Mouse (Mus musculus) hindbrain, embryonic 16.5 days (tissue): Measurements from ENCODE around the gene Smco3. TPM values are rescaled to one million over a fixed set of nuclear protein-coding genes. Genes with fewer than 3 reads are reported as not detected.

Source experiments
- ATAC-seq: fragments of 200-750 bp; cut with Nextera tagmentation; 2 replicates; pipeline ENCODE4 v1.8.0; 2017; ENCODE audit warnings: moderate TSS enrichment, moderate library complexity
- H3K27ac ChIP-seq: fragments of 300-500 bp; sonication (generic); 2 replicates; pipeline ENCODE4 v1.5.1; 2014; ENCODE audit warnings: low read depth, mild to moderate bottlenecking, control low read depth, low read length, moderate library complexity
- H3K27me3 ChIP-seq: fragments of 300-500 bp; sonication (generic); replicated peaks from 2 replicates; pipeline ENCODE4 v1.6.1; 2014; ENCODE audit warnings: low read length; ENCODE audit not compliant: control insufficient read depth, insufficient read depth
- H3K36me3 ChIP-seq: fragments of 300-500 bp; sonication (generic); 2 replicates; pipeline ENCODE4 v1.6.1; 2014; ENCODE audit warnings: mild to moderate bottlenecking, low read length, moderate library complexity, mixed read lengths; ENCODE audit not compliant: control insufficient read depth, insufficient read depth
- H3K4me1 ChIP-seq: fragments of 300-500 bp; sonication (generic); 2 replicates; pipeline ENCODE4 v1.6.1; 2014; ENCODE audit warnings: low read depth, low read length; ENCODE audit not compliant: control insufficient read depth, insufficient read depth
- H3K4me2 ChIP-seq: fragments of 300-500 bp; sonication (generic); 2 replicates; pipeline ENCODE4 v1.6.1; 2014; ENCODE audit warnings: mild to moderate bottlenecking, low read length, control low read depth, moderate library complexity
- H3K4me3 ChIP-seq: fragments of 300-500 bp; sonication (generic); 2 replicates; pipeline ENCODE4 v1.5.1; 2014; ENCODE audit warnings: mild to moderate bottlenecking, low read length, control low read depth, moderate library complexity
- H3K9ac ChIP-seq: fragments of 300-500 bp; sonication (generic); 2 replicates; pipeline ENCODE4 v1.6.1; 2014; ENCODE audit warnings: low read depth, mild to moderate bottlenecking, control low read depth, low read length, moderate library complexity
- H3K9me3 ChIP-seq: fragments of 300-500 bp; sonication (generic); 2 replicates; pipeline ENCODE4 v1.6.1; 2014; ENCODE audit warnings: mild to moderate bottlenecking, low read length, moderate library complexity; ENCODE audit not compliant: control insufficient read depth
- WGBS: fragments of 180-500 bp; shearing (Covaris S2); extraction: QIAGEN DNeasy Blood & Tissue Kit; methylation state at CpG from one replicate; pipeline ENCODE4 v1.1.7; 2014; 5-methylcytosine and 5-hydroxymethylcytosine counted together
- polyA plus RNA-seq: library from polyadenylated mRNA; unstranded; fragments of >200 nt; fragmentation: Nextera tagmentation; extraction: Ambion mirVana; gene quantifications from 2 replicates; pipeline ENCODE4 v1.2.1, GENCODE M21; 2015

The Smco3 gene
- polyA plus RNA-seq, 1 experiment from 2014 or later, result 2.2 TPM

GRCm38 (mm10) chr6:136795110-136795509 is 40.1 kb downstream of the Smco3 start:
- H3K4me3 ChIP-seq, result no peak overlapping the region
- H3K9me3 ChIP-seq, result no peaks in the 10 kb centered on the region
- peaks cover 9% of the 10 kb centered on the region for H3K4me1 ChIP-seq
- H3K9ac ChIP-seq, result no peak overlapping the region
- WGBS, result 53% methylated on average over 1 of the region's 1 CpGs
- no peak for ATAC-seq
- no peaks in the 10 kb centered on the region for H3K36me3 ChIP-seq
- H3K27ac ChIP-seq, result no peak overlapping the region
- H3K27me3 ChIP-seq, result no peaks in the 10 kb centered on the region
- H3K4me2 ChIP-seq, result no peak overlapping the region

GRCm38 (mm10) chr6:136793831-136794525 is 41.3 kb downstream of the Smco3 start:
- peak; percentile 48; the same call in 1 of the 2 replicates for ATAC-seq
- peak overlapping the region; percentile 69 for H3K4me2 ChIP-seq
- no peaks in the 10 kb centered on the region for H3K36me3 ChIP-seq
- WGBS, result under 1% methylated on average over 21 of the region's 24 CpGs
- peak overlapping the region; percentile 32 for H3K4me3 ChIP-seq
- no peaks in the 10 kb centered on the region for H3K9me3 ChIP-seq
- no peak overlapping the region for H3K27ac ChIP-seq
- H3K4me1 ChIP-seq, result peaks cover 9% of the 10 kb centered on the region
- peak overlapping the region; percentile 6; the same call in 1 of the 2 replicates for H3K9ac ChIP-seq
- no peaks in the 10 kb centered on the region for H3K27me3 ChIP-seq

GRCm38 (mm10) chr6:136792884-136793758 is 42.1 kb downstream of the Smco3 start:
- Histone ChIP-seq H3K27me3 (no peaks in the 10 kb centered on the region), H3K9me3 (no peaks in the 10 kb centered on the region), H3K4me1 (peaks cover 9% of the 10 kb centered on the region), H3K4me3 (peak overlapping the region; percentile 32), H3K27ac (no peak overlapping the region), H3K9ac (no peak overlapping the region), H3K4me2 (peak overlapping the region; percentile 69), H3K36me3 (no peaks in the 10 kb centered on the region)
- WGBS, result 32% methylated on average over 16 of the region's 16 CpGs
- no peak for ATAC-seq

- peaks cover 9% of the 10 kb centered on the region for H3K4me1 ChIP-seq
- ATAC-seq, result no peak
These were observed 45.8 kb downstream of the Smco3 start for GRCm38 (mm10) chr6:136789391-136789971.

GRCm38 (mm10) chr6:136782761-136783160 is 52.5 kb downstream of the Smco3 start:
- H3K36me3 ChIP-seq, result no peaks in the 10 kb centered on the region
- H3K4me1 ChIP-seq, result no peaks in the 10 kb centered on the region
- no peak for ATAC-seq
- no peak overlapping the region for H3K27ac ChIP-seq
- H3K9me3 ChIP-seq, result peaks cover 3% of the 10 kb centered on the region; the same call in 1 of the 2 replicates
- no peak overlapping the region for H3K4me3 ChIP-seq
- no peaks in the 10 kb centered on the region for H3K27me3 ChIP-seq
- no peak overlapping the region for H3K9ac ChIP-seq
- H3K4me2 ChIP-seq, result no peak overlapping the region
- 77% methylated on average over 9 of the region's 9 CpGs for WGBS

More at GRCm38 (mm10) chr6:136789391-136789971, 45.8 kb downstream of the Smco3 start:
- H3K4me3 ChIP-seq, result no peak overlapping the region
- no peaks in the 10 kb centered on the region for H3K36me3 ChIP-seq
- WGBS, result 80% methylated on average over 5 of the region's 5 CpGs
- H3K27me3 ChIP-seq, result no peaks in the 10 kb centered on the region
- H3K27ac ChIP-seq, result no peak overlapping the region
- H3K9me3 ChIP-seq, result no peaks in the 10 kb centered on the region
- no peak overlapping the region for H3K9ac ChIP-seq
- H3K4me2 ChIP-seq, result no peak overlapping the region

- no peak overlapping the region for H3K27ac ChIP-seq
- no peak overlapping the region for H3K9ac ChIP-seq
- no peak overlapping the region for H3K4me2 ChIP-seq
- no peak for ATAC-seq
- peaks cover 3% of the 10 kb centered on the region; the same call in 1 of the 2 replicates for H3K9me3 ChIP-seq
- no peaks in the 10 kb centered on the region for H3K4me1 ChIP-seq
- WGBS, result 86% methylated on average over 12 of the region's 12 CpGs
- H3K27me3 ChIP-seq, result no peaks in the 10 kb centered on the region
- no peak overlapping the region for H3K4me3 ChIP-seq
- H3K36me3 ChIP-seq, result no peaks in the 10 kb centered on the region
These were observed 53.1 kb downstream of the Smco3 start for GRCm38 (mm10) chr6:136782146-136782545.

GRCm38 (mm10) chr6:136781377-136781986 is 53.8 kb downstream of the Smco3 start, which contains the start of gene Gucy2c:
Gene Gucy2c (minus strand): TSS chr6:136781765.
- H3K27ac ChIP-seq, result no peak within 1 kb of the TSS
- H3K4me2 ChIP-seq, result no peak within 1 kb of the TSS
- no peaks in the 10 kb centered on the region for H3K36me3 ChIP-seq
- WGBS, result 84% methylated on average over 20 of the region's 20 CpGs
- H3K4me1 ChIP-seq, result no peaks in the 10 kb centered on the region
- H3K27me3 ChIP-seq, result no peaks in the 10 kb centered on the region
- ATAC-seq, result no peak
- no peak within 1 kb of the TSS for H3K4me3 ChIP-seq
- peaks cover 3% of the 10 kb centered on the region; the same call in 1 of the 2 replicates for H3K9me3 ChIP-seq
- H3K9ac ChIP-seq, result no peak within 1 kb of the TSS
